Mouse (Mus musculus): ENCODE data around the gene Smarcd3.

DNA sequence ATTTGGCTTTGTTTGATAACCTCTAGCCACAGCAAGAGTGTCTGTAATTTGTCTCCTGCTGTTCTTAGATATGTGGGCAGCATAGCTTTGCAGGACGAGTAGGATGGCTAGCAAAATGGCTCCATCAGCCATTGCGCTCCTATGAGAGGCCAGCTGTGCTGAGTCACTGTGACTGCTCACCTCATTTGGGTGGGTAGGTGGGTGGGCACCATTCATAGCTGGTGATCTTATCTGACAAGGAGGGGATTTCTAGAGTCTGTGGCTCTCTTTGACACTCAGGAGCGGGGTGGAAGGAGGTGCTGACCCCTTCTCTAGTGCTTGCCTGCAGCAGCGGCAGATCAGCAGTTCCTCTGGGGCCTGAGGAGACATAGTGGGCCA, 37.0 kb downstream of the Smarcd3 start:
- no peak for TF ChIP-seq CTCF (IDR thresholded peaks at IDR 0.05; ENCODE audit: low read depth, low read length)
- TF ChIP-seq GATA1 (IDR thresholded peaks at IDR 0.05; ENCODE audit: borderline replicate concordance, low read length): no peak
- no peak for TF ChIP-seq TAL1 (conservative IDR thresholded peaks at IDR 0.05; ENCODE audit: low read depth, low read length)
- no peak for TF ChIP-seq GATA2 (IDR thresholded peaks at IDR 0.05; ENCODE audit: borderline replicate concordance, low read depth, low read length)
